Mouse (Mus musculus) ovary, adult 10 weeks (tissue): ENCODE measurements around the gene Olfr986. TPM values are rescaled to one million over a fixed set of nuclear protein-coding genes. Genes with fewer than 3 reads are reported as not detected.

Experiments
- polyA plus RNA-seq: library from polyadenylated mRNA; stranded (reverse); fragments of 350-450 nt; fragmentation: Illumina TruSeq; extraction: RNeasy Lipid Tissue Mini Kit (QIAGEN cat#74804); gene quantifications from one replicate; pipeline ENCODE4 v1.2.3, GENCODE M21; 2014

Gene Olfr986
- not detected for polyA plus RNA-seq

GRCm38 (mm10) chr9:40180620-40181019, at the start of gene Olfr986:
Olfr986 (plus strand) TSS chr9:40180920.

GRCm38 (mm10) chr9:40192098-40193038, 11.6 kb downstream of the Olfr986 start, which contains the start of gene Zfp202:
Zfp202 (plus strand) TSS chr9:40192316.

Other genes starting within 250 kb of the Olfr986 start
- gene Olfr974, start 243.4 kb upstream of the Olfr986 start, polyA plus RNA-seq = not detected
- gene Olfr975, start 228.9 kb upstream of the Olfr986 start, polyA plus RNA-seq = not detected
- gene Olfr976, start 219.8 kb upstream of the Olfr986 start, polyA plus RNA-seq = 10.5 TPM
- gene Olfr978, start 188.8 kb upstream of the Olfr986 start, polyA plus RNA-seq = not detected
- gene Olfr979, start 177.5 kb upstream of the Olfr986 start, polyA plus RNA-seq = not detected
- gene Olfr980, start 171.3 kb upstream of the Olfr986 start, polyA plus RNA-seq = not detected
- not detected for gene Olfr981, start 159.5 kb upstream of the Olfr986 start, polyA plus RNA-seq
- not detected for gene Olfr982, start 107.1 kb upstream of the Olfr986 start, polyA plus RNA-seq
- gene Olfr983, start 87.3 kb upstream of the Olfr986 start, polyA plus RNA-seq = not detected
- not detected for gene Olfr984, start 66.7 kb upstream of the Olfr986 start, polyA plus RNA-seq
- gene Olfr985, start 50.7 kb upstream of the Olfr986 start, polyA plus RNA-seq = not detected
- gene Tmem225, start 32.8 kb upstream of the Olfr986 start, polyA plus RNA-seq = not detected
- gene Zfp202, start 11.4 kb downstream of the Olfr986 start, polyA plus RNA-seq = 9.3 TPM
- 2.3 TPM for gene Scn3b, start 88.3 kb downstream of the Olfr986 start, polyA plus RNA-seq